Mouse (Mus musculus): ENCODE measurements around the gene Foxp1.

The Foxp1 gene

GRCm38 (mm10) chr6:99084956-99085355 lies 437.6 kb downstream of the Foxp1 start:
- TF ChIP-seq GATA4 (IDR thresholded peaks at IDR 0.05; ENCODE audit: insufficient replicate concordance, low read length): no peak

DNA sequence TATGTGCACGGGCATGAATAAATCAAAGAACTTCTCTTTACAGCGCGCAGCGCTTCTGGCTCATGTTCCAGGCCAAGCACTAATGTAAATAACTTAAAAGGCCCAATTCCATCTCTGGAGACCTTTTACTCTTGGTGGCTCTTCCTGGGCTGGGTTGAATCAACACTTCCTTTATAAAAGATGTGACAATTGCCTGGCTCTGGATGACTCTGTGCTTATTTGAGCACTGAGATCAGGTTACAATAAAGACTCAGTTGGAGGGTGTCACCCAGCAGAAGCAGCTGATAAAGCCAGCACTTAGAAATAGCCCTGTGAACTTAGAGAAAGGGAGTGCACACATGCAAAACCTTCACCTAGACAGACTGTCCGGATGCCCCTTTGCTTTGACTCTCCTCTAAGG lies 441.3 kb downstream of the Foxp1 start:
- TF ChIP-seq GATA4 (IDR thresholded peaks at IDR 0.05; ENCODE audit: insufficient replicate concordance, low read length): no peak

DNA sequence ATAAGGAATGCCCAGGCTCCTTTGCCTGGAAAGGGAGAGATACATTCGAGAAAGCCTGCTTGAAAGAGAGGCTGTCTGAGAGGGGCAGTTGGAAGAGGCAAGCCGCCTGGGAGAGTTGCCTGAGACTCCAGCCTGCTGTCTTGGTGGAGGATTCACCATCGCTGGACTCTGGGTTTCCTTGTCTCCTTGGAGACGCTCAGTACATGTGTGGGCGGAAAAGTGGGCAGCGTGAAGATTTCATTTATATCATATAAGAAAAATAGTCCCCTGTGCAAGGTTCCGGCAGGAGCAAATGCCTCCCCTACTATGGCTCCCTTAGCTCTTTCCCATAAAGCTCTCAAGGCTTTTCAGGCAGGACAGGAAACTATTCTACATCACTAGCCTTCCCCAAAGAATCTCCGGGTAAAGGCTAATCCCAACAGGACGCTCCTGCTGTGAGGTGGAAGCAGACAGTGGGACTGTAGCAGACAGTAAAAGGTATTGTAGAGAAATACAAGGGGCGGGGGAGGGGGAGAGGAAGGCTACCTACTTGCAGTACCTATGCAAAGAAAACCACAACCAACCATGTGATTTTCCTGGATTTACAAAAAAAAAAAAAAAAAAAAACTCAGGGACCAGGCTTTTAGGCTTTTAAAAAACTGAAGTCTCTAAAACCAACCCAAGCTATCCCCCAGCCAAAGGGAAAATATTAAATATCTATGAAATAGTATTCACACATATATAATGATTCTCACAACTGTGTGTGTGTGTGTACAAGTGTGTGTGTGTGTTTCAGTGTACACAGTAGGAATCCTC lies 443.3 kb downstream of the Foxp1 start:
- TF ChIP-seq GATA4 (IDR thresholded peaks at IDR 0.05; ENCODE audit: insufficient replicate concordance, low read length): no peak

- no peak for TF ChIP-seq GATA4 (IDR thresholded peaks at IDR 0.05; ENCODE audit: insufficient replicate concordance, low read length)
Observed at GRCm38 (mm10) chr6:99078089-99078488, 444.4 kb downstream of the Foxp1 start.

DNA sequence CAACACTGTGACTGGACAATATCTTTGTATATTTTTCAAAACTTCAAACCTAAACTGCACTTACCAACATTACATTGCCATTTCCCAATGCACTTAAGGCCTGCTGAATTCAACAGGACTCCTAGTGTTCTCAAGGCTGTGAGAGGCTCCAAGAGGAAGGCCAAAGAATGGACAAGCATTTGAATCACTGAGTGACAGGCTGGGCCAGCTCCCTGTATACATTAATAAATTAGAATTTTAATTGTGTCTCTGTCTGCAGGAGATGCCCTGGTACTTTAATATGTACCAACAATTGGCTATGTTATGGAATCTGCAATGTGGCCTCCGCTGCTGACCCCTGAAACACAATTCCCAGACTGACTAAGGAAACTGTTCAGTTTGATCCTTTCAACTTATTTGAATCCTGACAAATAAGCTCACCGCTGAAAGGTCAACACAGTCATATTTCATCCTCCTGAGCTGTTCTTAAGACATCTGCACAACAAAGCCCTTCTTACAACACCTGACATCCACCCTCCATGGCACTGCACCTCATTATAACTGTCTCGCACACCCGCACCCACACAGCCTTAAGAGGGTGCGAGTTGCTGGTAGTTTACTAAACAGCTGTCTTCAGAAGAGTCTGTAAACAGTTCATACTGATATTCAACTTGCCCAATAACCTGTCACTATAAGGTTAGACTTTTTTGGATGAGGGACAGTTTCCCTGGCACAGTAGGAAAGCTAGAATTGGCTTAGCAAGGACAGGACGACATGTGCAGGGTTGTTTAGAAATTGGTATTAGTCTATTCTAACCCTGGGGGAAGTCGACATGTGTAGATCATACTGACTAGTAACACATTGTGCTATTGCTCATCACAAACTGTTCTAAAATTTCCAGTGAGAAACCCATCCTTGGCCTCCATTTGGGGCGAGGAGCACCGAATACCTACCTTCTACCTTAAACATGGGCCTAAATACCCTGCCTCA lies 448.9 kb downstream of the Foxp1 start:
- no peak for TF ChIP-seq GATA4 (IDR thresholded peaks at IDR 0.05; ENCODE audit: insufficient replicate concordance, low read length)

- no peak for TF ChIP-seq GATA4 (IDR thresholded peaks at IDR 0.05; ENCODE audit: insufficient replicate concordance, low read length)
Observed at GRCm38 (mm10) chr6:99070710-99071109, 451.8 kb downstream of the Foxp1 start.

DNA sequence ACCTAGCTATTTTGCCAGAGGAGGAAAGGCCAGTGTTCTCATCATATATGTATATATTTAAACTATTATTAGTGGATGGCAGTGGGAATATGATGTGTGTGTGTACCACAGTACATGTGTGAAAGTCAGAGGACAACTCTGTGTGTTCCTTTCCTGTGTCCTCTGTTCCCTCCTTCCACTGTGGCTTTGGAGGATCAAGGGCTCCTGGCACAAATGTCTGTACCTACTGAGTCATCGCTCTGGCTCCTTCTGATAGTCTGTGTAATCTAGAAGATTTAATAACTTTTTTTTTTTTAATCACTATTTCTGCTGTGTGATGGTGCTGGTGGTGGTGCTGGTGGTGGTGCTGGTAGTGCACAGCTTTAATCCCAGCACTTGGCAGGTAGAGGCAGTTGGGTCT lies 452.8 kb downstream of the Foxp1 start:
- no peak for TF ChIP-seq GATA4 (IDR thresholded peaks at IDR 0.05; ENCODE audit: insufficient replicate concordance, low read length)

DNA sequence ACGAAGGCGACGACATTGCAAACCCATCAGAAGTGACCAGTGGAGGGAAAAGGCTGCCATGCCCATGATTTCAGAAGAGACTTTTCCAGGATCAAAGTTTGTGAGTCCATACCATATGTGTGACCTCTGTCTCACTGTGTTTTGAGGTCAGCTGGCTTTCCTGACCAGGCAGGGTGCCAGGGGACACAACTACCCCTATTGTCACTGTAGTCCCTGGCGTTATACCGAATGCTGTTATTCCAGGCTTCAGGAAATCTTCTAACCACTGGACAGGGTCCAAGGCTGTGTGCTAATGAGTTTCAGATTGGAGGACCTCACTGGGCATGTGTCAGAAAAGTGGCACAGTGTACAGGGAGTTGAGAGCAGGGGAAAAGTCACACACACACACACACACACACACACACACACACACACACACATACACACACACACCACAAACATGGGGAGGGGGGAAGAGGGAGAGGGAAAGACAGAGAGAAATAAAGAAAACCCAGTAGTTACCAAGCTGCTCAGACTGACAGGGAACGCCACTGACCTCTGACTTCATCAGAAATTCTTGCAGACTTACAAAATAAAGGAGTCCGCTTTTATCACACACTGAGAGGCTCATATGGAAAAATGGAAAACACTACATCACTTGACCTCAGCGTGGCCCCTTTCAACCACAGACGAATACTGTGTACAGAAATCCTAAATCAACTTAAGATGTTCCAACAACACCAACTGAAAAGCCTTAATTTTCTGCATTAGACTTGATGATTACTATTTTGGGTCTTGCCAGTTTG lies 456.8 kb downstream of the Foxp1 start:
- TF ChIP-seq GATA4 (IDR thresholded peaks at IDR 0.05; ENCODE audit: insufficient replicate concordance, low read length): no peak

- TF ChIP-seq GATA4 (IDR thresholded peaks at IDR 0.05; ENCODE audit: insufficient replicate concordance, low read length): no peak
Observed at GRCm38 (mm10) chr6:99063982-99064484, 458.5 kb downstream of the Foxp1 start.

DNA sequence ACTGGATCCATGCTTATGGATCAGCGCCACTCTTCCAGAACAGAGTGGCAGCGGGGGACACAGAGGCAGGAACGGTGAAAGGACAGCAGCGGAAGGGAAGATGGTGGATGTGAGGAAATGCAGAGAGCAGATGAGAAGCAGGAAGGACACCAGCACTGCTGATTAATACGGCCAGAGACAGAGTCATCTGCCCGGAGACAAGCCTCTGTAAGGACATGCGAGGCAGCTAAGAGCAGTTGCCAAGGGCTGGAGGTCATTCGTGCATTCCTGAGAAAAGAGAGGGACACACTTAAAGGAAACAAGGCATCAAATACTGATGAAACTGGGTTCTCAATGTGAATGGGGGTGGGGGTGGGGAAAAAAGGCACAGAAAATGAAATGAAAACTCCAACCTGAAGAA lies 459.6 kb downstream of the Foxp1 start:
- no peak for TF ChIP-seq GATA4 (IDR thresholded peaks at IDR 0.05; ENCODE audit: insufficient replicate concordance, low read length)

DNA sequence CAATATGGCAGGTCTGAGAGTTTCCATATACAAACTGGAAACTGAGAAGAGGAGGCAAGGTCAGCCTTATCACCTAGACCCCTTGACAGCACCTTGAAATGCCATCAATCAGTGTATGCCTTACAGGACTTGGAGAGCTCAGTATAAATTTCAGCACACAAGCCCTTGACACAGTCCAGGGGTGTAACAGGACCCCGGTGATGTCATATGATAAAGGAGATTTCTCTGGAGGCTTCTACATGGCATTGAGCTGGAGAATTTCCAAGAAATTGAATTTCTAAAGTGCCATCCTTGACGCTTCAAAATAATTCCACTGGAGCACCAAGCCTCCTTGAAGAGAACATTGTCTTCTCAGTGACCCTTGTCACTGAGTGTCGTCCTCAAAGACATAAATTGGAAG lies 463.8 kb downstream of the Foxp1 start:
- TF ChIP-seq GATA4 (IDR thresholded peaks at IDR 0.05; ENCODE audit: insufficient replicate concordance, low read length): no peak

- TF ChIP-seq GATA4 (IDR thresholded peaks at IDR 0.05; ENCODE audit: insufficient replicate concordance, low read length): no peak
Observed at GRCm38 (mm10) chr6:99057113-99057553, 465.4 kb downstream of the Foxp1 start.

DNA sequence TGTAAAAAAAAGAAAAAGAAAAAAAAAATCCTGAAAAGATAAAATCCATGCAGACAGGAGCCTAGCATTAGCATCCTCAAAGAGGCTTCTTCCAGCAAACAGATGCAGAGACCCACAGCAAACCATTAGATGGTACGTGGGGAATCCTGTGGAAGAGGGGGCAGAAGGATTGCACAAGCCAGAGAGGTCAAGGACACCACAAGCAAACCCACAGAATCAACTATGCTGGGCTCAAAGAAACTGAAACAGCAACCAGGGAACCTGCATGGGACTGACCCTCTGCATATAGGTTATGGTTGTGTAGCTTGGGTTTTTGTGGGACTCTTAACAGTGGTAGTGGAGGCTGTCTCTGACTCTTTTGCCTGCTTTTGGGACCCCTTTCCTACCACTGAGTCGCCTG lies 466.1 kb downstream of the Foxp1 start:
- TF ChIP-seq GATA4 (IDR thresholded peaks at IDR 0.05; ENCODE audit: insufficient replicate concordance, low read length): no peak

DNA sequence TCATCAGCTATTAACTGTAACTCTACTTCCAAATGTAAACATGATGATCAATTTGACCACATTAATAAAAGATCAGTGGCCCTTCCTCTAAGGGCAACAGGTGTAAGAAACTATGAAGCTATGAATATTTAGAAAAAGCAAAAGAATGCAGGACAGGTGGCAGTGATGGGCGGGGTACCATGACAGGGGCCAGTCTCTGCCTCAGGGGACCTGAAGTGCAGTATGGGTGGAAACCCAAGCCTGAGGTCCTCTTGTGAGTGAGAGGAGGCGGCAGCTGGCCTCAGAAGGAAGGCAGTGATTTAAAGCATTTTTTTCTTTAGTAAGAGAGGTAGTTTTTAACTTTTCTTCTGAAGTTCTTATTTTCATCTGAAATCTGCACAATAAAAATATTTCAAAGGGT lies 468.5 kb downstream of the Foxp1 start:
- no peak for TF ChIP-seq GATA4 (IDR thresholded peaks at IDR 0.05; ENCODE audit: insufficient replicate concordance, low read length)

GRCm38 (mm10) chr6:99053111-99053510 lies 469.4 kb downstream of the Foxp1 start:
- no peak for TF ChIP-seq GATA4 (IDR thresholded peaks at IDR 0.05; ENCODE audit: insufficient replicate concordance, low read length)

Measured in liver, adult (tissue).